Mouse (Mus musculus) NIH3T3 (cell line): ENCODE results near the gene Pigb.
A peak's percentile ranks its signal among the peaks of the same experiment; 100 is the strongest.

Source experiments
- DNase-seq: peaks from one replicate; pipeline ENCODE4 v3.0.0-alpha.2; 2012; ENCODE audit warnings: low read depth

Gene Pigb

DNA sequence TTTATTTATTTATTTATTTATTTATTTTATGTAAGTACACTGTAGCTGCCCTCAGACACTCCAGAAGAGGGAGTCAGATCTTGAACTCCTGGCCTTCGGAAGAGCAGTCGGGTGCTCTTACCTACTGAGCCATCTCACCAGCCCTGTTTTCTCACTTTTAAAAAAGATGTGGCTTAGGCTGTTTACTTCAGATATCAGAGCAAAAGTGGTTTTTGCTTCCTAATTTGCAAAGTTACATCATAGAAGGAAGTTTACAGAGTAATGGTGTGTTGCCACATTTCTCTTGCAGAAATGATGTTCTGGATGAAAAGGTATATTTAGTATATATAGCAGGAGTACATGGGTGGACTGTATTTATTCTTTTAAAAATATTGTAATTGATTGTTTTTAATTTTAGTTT lies 48.8 kb downstream of the Pigb start:
- DNase-seq: no peak

GRCm38 (mm10) chr9:72988706-72989105 lies 51.5 kb downstream of the Pigb start:
- no peak for DNase-seq

DNA sequence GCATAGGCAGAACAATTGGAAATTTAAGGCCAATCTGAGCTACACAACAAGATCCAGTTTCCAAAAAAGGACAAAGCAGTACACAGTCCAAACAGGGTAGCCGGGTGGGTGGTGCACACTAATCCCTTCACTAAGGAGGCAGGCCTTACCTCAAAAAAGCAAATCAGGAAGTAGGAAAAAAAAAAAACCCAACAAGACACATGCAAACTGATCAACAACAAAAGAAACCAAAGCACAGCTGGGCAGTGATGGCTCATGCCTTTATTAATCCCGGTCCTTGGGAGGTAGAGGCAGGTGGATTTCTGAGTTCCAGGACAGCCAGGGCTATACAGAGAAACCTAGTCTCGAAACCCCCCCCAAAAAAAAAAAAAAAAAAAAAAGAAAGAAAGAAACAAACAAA lies 52.5 kb downstream of the Pigb start:
- no peak for DNase-seq

DNA sequence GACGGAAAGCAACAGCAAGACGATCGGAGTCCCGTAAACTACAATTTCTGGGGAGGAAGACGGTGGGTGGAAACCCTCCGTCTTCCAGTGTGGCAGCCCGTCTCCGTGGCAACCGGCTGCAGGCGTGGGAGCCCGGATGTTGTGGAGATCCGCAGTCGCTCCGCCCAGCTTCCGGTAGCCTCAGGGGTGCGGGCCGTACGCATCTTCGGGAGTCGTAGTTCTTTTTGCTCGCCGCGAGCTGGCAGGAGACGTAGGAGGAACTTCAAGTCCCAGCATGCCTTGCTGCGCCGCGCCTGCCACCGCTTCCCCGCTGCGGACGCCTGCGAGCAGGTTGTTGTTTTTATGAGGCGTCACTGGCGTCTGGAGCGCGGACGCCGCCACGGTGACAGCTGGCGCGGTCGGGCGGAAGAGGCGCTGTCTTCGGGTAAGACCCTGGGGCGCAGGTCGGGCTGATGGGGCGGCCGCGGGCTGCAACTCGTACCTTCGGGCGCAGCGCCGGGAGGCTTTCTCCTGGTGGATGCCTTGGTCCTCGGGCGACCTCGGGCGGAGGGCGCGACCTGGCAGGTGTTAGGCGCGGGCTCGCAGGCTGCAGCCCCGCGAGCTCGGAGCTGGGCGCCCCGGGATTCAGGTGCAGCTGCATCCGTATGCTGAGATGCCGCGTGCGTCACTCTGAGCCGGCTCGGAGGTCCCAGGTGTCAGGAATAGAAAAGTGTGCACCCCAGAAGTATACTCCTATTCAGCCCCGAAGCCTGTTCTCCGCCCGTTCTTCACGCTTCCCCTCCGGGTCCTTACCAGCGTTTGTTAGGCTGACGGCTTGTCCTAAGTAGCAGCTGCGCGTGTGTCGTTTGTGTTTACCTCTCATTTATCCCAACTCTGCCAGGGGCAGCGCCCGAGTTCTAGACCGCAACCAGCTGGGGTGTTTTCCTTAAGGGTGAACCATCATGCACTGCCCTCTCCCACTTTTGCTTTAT lies 54.6 kb downstream of the Pigb start, which contains the start of the genes Ccpg1os and Ccpg1:
TSS of gene Ccpg1os (minus strand) at position 133 of the 971 bp plus-strand sequence.
TSS of gene Ccpg1 (plus strand) at position 180 of the 971 bp plus-strand sequence.
- peak; percentile 96 for DNase-seq

GRCm38 (mm10) chr9:72983066-72983465 lies 57.1 kb downstream of the Pigb start:
- DNase-seq: no peak

GRCm38 (mm10) chr9:72975242-72975641 lies 64.9 kb downstream of the Pigb start:
- DNase-seq: no peak

DNA sequence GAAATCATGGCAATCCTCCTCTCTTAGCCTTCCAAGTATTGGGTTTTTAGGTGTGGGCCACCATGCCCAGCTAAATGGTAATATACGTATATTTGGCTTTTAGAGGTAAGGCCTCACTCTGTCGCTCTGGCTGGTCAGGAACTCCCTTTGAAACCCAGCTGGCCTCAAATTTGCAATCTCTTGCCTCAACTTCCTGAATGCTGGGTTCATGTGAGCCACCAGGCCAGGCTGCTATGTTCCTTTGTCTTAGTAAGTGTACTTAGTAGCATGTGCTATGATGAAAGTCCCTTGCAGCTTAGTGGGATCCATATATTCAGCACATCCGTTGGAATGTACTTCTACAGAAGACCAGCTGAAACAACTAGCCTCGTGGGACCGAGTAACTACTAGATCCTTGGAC lies 65.4 kb downstream of the Pigb start:
- no peak for DNase-seq

- no peak for DNase-seq
These were observed 67.2 kb downstream of the Pigb start for GRCm38 (mm10) chr9:72972984-72973383.

DNA sequence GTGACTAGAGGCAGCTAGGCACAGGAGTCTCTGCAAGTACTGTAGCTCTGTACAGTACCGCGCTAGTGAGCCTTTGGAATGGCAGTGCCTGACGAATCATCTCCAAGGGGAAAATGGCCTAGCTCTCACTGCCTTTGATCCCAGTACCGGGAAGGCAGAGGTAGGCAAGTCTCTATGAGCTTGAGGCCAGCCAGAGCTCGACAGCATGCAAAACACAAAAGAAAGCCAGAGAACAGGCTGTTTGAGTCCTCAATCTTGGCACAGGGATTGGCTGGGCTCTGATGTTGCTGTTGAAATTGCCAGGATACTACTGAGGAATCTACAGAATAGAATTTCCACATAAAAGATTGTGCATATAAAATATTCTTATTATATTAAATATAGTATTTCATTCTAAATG lies 67.7 kb downstream of the Pigb start:
- no peak for DNase-seq

DNA sequence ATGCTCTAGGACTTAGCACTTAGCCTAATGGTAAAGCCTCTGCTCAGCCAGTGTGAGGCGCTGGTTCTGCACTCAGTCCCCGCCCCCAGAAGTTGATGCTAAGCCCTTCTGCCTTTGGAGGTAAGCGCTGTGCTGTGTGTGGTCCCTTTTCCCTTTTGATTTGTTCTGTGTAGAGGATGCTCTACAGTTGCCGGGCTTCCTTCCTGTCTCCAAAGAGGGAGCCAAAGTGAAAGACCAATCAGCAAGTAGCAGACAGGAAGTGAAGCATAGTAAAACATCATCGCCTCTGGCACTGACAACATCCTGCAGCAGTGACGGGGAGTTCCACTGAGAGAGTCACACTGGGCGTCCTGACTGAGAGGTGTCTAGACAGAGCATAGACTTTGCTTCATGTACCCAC lies 70.3 kb downstream of the Pigb start:
- no peak for DNase-seq

DNA sequence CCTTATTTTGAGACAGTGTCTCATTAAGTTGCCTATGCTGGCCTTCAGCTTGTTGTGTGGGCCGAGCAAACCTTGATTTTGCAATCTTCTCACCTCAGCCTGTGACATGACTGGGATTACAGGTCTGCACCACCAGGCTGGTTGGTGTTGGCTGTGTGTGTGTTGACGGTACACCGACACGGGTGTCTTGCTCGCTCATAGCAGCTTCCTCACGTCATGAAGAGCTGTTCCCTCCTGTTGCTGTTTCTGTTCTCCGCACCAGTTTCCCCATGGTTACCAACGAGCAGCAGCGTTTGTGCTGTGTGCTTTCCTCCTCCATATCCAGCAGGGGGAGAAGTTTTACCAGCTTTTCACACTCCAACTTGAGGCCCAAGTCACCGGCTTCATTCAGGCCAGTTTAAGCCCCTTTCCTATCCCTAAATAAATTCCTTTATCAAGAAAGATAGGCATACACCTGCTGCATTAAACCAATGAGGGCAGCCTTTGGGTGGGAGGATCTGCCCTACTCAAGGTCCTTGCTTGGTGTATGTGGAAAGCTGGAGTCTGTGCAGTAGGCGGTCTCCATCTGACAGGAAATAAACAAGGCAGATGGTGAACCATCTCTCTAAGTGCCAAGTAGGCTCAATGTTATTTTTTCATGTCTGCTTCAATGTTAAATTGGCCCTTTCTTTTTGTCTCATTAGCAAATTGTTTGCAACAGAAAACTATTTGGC lies 71.7 kb downstream of the Pigb start:
- DNase-seq: peak; percentile 62

GRCm38 (mm10) chr9:72961959-72962358 lies 78.2 kb downstream of the Pigb start:
- DNase-seq: no peak

- DNase-seq: no peak
These were observed 78.8 kb downstream of the Pigb start for GRCm38 (mm10) chr9:72961346-72961745.

DNA sequence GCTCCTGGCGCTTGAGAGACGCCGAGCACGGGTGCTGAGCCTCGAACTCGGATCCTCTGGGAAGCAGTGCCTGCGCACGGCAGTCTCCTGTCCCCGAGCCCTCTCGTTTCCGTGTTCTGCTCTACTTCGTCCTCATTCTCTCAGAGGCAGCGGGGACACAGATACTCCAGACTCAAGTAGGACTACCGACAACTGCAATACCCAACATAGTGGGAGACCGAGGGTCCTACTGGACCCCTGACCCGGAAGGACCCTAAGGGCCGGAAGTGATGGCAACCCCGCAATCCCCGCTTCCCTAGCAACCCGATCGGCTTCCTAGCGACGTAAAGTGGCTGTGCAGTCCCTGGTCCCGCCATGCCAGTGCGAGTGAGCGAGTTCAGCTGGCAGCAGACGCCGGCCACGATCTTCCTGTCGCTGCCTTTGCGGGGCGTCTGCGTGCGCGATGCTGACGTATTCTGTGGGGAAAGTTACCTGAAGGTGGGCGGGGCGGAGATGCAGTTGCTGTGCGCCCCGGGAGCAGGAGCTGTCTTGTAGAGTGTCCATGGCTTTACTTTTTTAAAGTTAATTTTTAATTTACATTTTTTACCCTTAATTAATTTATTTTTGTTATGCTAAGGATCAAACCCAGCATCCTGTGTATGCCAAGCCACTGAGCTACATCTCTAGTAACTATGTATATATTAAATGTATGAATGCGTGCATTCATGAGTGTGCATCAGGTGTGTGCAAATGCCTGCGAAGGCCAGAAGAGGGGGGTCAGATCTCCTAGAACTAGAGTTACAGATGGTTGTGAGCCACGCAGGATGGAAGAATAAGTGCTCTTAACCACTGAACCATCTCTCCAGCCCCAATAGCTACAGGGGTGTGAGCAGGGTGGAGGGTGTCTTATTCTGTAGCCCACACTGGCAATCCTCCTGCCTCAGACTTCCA lies 81.4 kb downstream of the Pigb start, which contains the start of the genes Dyx1c1 and Gm44503:
TSS of gene Dyx1c1 (plus strand) at position 265 of the 930 bp plus-strand sequence.
TSS of gene Gm44503 (plus strand) at position 332 of the 930 bp plus-strand sequence.
- no peak for DNase-seq
